Mouse (Mus musculus) midbrain, postnatal 0 days (tissue): ENCODE measurements around the gene Vps13a. TPM values are rescaled to one million over a fixed set of nuclear protein-coding genes. Genes with fewer than 3 reads are reported as not detected.
A peak's percentile ranks its signal among the peaks of the same experiment; 100 is the strongest.

Experiments
- ATAC-seq: fragments of 200-750 bp; cut with Nextera tagmentation; 2 replicates; pipeline ENCODE4 v1.8.0; 2017; ENCODE audit warnings: moderate number of reproducible peaks, mild to moderate bottlenecking, moderate TSS enrichment, moderate library complexity; ENCODE audit not compliant: low FRiP score
- DNase-seq: peaks from one replicate; pipeline ENCODE4 v3.0.0-alpha.2; 2015; ENCODE audit warnings: low spot score
- H3K27ac ChIP-seq: fragments of 300-500 bp; sonication (generic); 2 replicates; pipeline ENCODE4 v1.5.1; 2014; ENCODE audit warnings: low read depth, mild to moderate bottlenecking, low read length, mixed read lengths
- H3K27me3 ChIP-seq: fragments of 300-500 bp; sonication (generic); 2 replicates; pipeline ENCODE4 v1.6.1; 2014; ENCODE audit warnings: low read length, control low read depth, mixed read lengths; ENCODE audit not compliant: insufficient read depth
- H3K36me3 ChIP-seq: fragments of 300-500 bp; sonication (generic); 2 replicates; pipeline ENCODE4 v1.6.1; 2014; ENCODE audit warnings: low read length, control low read depth, mixed read lengths; ENCODE audit not compliant: insufficient read depth
- H3K4me1 ChIP-seq: fragments of 300-500 bp; sonication (generic); 2 replicates; pipeline ENCODE4 v1.6.1; 2014; ENCODE audit warnings: mild to moderate bottlenecking, control low read depth, antibody characterized with exemption, low read length, mixed read lengths; ENCODE audit not compliant: insufficient read depth
- H3K4me2 ChIP-seq: fragments of 300-500 bp; sonication (generic); 2 replicates; pipeline ENCODE4 v1.6.1; 2014; ENCODE audit warnings: low read depth, mild to moderate bottlenecking, low read length, mixed read lengths; ENCODE audit not compliant: poor library complexity, severe bottlenecking
- H3K4me3 ChIP-seq: fragments of 300-500 bp; sonication (generic); 2 replicates; pipeline ENCODE4 v1.5.1; 2014; ENCODE audit warnings: low read depth, mild to moderate bottlenecking, low read length, moderate library complexity
- H3K9ac ChIP-seq: fragments of 300-500 bp; sonication (generic); replicated peaks from 2 replicates; pipeline ENCODE4 v1.6.1; 2014; ENCODE audit warnings: mild to moderate bottlenecking, low read length, moderate library complexity, mixed read lengths; ENCODE audit not compliant: poor library complexity, severe bottlenecking
- H3K9me3 ChIP-seq: fragments of 300-500 bp; sonication (generic); 2 replicates; pipeline ENCODE4 v1.6.1; 2016; ENCODE audit warnings: low read length, control low read depth
- CTCF ChIP-seq: IDR thresholded peaks from 2 replicates; pipeline ENCODE4 v1.5.1; 2016; ENCODE audit warnings: antibody characterized with exemption, mild to moderate bottlenecking
- WGBS: fragments of 180-500 bp; shearing (Covaris S2); extraction: QIAGEN DNeasy Blood & Tissue Kit; methylation state at CpG from one replicate; pipeline ENCODE4 v1.1.7; 2014; 5-methylcytosine and 5-hydroxymethylcytosine counted together
- polyA plus RNA-seq: library from polyadenylated mRNA; unstranded; fragments of >200 nt; fragmentation: Nextera tagmentation; extraction: Ambion mirVana; gene quantifications from 2 replicates; pipeline ENCODE4 v1.2.1, GENCODE M21; 2015
- total RNA-seq: library from RNA; depleted of rRNA; stranded (reverse); fragments of >200 nt; gene quantifications from 2 replicates; pipeline ENCODE4 v1.2.3, GENCODE M21; 2014

Vps13a gene
- total and polyA plus RNA-seq, 2 experiments from 2014 or later: 6.5 to 15.9 TPM

DNA sequence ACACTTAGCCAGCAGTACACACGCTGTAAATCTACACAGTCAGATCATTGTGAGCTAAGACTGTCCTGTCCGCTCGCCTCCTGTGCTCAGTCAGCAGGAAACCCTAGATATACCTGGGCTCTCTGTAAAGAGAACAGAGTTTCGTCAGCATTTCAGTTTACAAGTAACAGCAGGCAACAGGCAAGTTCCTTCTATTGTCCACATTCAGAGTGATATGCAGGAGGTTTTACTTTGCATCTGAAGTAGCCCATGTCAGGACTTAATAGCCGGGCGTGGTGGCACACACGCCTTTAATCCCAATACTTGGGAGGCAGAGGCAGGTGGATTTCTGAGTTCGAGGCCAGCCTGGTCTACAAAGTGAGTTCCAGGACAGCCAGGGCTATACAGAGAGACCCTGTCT, 178.7 kb downstream of the Vps13a start:
- no peak overlapping the region for H3K9ac ChIP-seq
- 85% methylated on average over 8 of the region's 8 CpGs for WGBS
- no peak for ATAC-seq

DNA sequence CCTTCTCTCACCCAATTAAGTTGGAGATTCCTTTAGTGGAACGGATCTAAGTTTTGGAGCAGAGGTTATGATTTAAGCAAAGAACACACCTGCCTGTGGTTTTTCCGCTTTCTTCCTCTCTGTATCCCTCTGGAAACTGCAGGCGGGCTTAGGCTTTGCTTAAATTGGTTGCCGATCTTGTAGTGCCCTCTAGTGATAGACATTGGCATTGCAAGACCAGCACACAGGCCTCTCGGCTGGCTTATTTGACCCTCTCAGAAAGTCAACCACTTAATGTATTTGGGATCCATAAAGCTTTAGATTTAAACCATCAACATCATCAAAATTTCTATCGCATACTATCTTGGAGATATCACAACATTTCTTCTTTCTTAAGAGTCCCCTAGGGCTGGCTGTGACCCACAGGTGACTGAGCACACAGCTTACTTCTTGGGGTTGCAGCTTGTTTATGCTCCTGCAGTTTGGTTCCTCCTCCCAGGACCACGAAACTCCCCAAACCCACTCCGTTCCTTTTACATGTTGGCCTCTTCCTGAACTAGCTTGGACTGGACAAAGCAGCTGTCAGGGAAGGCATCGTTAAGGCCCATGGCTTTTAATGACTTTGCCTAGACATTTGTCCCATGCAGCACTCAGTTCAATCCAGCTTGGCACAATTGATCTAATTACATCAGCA, 181.3 kb downstream of the Vps13a start:
- Histone ChIP-seq H3K4me1 (no peaks in the 10 kb centered on the region), H3K4me3 (no peak overlapping the region), H3K4me2 (0 out of 2 replicates have a peak overlapping the region, but pooled peaks have one; percentile 9), H3K36me3 (no peaks in the 10 kb centered on the region), H3K27ac (no peak overlapping the region), H3K9ac (no peak overlapping the region), H3K9me3 (no peaks in the 10 kb centered on the region), H3K27me3 (no peaks in the 10 kb centered on the region)
- 19% methylated on average over 9 of the region's 9 CpGs for WGBS
- ATAC-seq (peak; percentile 70), DNase-seq (peak; percentile 89)
- TF ChIP-seq CTCF: peak; percentile 98

More for the DNA sequence above, 178.7 kb downstream of the Vps13a start:
- H3K4me3 ChIP-seq: no peak overlapping the region
- no peak overlapping the region for H3K4me2 ChIP-seq
- no peak overlapping the region for H3K27ac ChIP-seq
- H3K9me3 ChIP-seq: no peaks in the 10 kb centered on the region
- no peak for DNase-seq
- no peaks in the 10 kb centered on the region for H3K27me3 ChIP-seq
- no peaks in the 10 kb centered on the region for H3K4me1 ChIP-seq
- no peak for TF ChIP-seq CTCF
- no peaks in the 10 kb centered on the region for H3K36me3 ChIP-seq

DNA sequence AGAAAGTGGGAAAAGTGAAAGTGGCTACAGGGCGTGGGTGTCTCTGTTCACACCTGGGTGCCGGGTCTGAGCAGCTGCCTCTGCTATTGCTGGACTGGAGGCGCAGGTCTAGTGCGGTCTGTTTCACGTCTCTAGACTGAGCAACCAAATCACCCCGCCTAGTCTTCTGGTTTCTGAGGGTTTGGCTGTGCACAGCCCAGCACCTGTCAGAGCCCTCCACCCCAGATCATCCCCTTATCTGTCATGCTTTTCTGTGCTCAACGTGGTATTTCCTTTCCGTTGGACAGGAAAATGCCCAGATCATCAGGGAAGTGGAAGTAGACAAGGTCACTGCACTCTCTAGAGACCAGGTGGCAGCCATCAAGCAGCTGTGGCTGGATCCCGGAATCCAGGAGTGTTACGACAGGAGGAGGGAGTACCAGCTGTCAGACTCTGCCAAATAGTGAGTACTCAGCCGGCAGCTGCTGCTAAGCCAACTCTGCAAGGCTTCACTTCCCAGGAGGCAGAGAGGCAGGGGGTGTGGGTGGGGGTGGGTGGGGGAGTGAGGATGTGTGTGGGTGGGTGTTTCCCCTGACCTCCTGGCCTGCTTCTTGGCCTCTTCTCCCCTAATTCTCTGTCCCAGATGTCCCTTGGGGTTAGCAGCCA, 182.0 kb downstream of the Vps13a start:
- TF ChIP-seq CTCF: no peak
- Histone ChIP-seq H3K9ac (no peak overlapping the region), H3K36me3 (no peaks in the 10 kb centered on the region), H3K4me1 (no peaks in the 10 kb centered on the region), H3K9me3 (no peaks in the 10 kb centered on the region), H3K4me3 (no peak overlapping the region), H3K4me2 (0 out of 2 replicates have a peak overlapping the region, but pooled peaks have one; percentile 9), H3K27ac (no peak overlapping the region), H3K27me3 (no peaks in the 10 kb centered on the region)
- WGBS: 55% methylated on average over 11 of the region's 11 CpGs
- peak; percentile 24 for DNase-seq
- peak; percentile 35 for ATAC-seq

DNA sequence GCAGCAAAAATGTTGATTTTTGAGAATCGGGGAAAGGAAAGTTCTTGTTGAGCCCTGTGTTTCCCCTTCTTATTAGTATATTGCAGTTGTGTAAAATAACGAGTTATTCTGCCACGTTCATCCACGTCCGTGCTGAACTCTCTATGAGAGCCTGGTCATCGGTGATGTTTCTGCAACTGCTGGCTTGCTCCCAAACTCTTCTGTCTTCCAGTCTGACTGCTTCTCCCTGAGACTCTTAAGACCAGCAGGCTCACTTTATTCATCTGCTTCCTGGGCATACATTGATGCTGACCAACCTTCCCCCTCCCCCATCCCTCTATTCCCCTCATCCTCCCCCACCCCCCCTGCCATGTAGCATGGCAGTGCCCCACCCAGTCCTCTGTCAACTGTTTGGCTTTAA, 183.5 kb downstream of the Vps13a start:
- Histone ChIP-seq H3K4me3 (no peak overlapping the region), H3K9me3 (no peaks in the 10 kb centered on the region), H3K4me2 (no peak overlapping the region), H3K27ac (no peak overlapping the region), H3K4me1 (no peaks in the 10 kb centered on the region), H3K36me3 (no peaks in the 10 kb centered on the region), H3K27me3 (no peaks in the 10 kb centered on the region), H3K9ac (no peak overlapping the region)
- whole genome bisulfite sequencing: 80% methylated on average over 6 of the region's 6 CpGs
- ATAC-seq: no peak
- DNase-seq: no peak
- TF ChIP-seq CTCF: no peak

DNA sequence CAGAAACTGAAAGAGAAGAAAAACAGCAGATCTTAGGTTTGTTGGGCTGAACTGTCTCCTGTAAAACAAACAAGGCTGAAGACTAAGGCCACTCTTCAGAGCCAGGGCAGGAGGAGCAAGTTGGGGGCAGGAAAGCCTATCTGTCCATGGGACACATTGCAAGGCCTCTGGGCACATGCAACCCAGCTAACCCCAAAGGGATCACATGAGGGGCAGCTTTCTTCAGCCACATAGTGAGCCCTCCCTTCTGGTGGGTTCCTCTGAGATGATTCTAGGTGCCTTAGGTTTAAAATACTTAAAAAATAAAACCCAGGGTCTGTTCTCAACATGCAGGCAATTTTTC, 186.8 kb downstream of the Vps13a start:
- TF ChIP-seq CTCF: no peak
- Histone ChIP-seq H3K9ac (no peak overlapping the region), H3K4me1 (no peaks in the 10 kb centered on the region), H3K36me3 (no peaks in the 10 kb centered on the region), H3K9me3 (no peaks in the 10 kb centered on the region), H3K27me3 (no peaks in the 10 kb centered on the region), H3K4me2 (no peak overlapping the region), H3K27ac (no peak overlapping the region), H3K4me3 (no peak overlapping the region)
- ATAC-seq (no peak), DNase-seq (no peak)

DNA sequence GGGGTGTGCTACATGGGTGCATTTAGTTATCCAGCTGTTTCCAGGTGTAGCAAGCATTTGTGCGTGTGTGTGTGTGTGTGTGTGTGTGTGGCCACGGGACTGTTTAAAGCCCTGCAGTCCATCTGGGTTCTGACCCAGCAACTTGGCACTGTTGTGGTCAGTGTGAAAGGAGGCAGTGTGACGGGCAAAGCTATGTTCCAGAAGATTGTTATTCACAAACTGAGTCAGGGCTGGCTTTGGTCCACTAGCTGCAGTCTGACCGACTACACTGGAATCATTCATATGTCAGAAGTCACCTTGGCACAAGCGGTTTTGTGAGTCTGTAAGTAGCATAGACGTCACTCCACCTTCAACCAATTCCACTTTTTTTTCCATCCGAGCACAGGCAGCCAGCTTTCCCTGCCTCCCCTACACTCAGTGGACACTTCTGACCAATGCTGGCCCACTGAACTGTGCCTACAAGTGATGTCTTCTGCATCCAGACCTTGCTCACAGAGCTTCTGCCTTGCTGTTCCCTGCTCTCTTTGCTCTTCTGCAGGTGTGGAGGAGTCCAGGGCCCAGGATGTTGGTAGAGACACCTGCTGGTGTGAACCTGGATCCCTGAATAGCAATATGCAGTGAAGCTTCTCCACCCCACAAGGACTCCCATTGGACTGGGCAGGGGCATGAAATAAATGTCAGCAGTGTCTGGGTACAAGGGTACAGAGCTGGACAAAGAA, 187.3 kb downstream of the Vps13a start:
- WGBS: 80% methylated on average over 7 of the region's 7 CpGs

More for the DNA sequence above, 187.3 kb downstream of the Vps13a start:
- H3K4me3 ChIP-seq: no peak overlapping the region
- H3K9me3 ChIP-seq: no peaks in the 10 kb centered on the region
- H3K4me1 ChIP-seq: no peaks in the 10 kb centered on the region
- no peaks in the 10 kb centered on the region for H3K27me3 ChIP-seq
- peak; percentile 33; the same call in 1 of the 2 replicates for ATAC-seq
- no peak overlapping the region for H3K9ac ChIP-seq
- peak; percentile 55 for TF ChIP-seq CTCF
- H3K36me3 ChIP-seq: no peaks in the 10 kb centered on the region
- H3K27ac ChIP-seq: no peak overlapping the region
- H3K4me2 ChIP-seq: no peak overlapping the region
- DNase-seq: peak; percentile 18
